Mouse (Mus musculus) cerebellum, adult 2 months (tissue): ENCODE measurements around the gene Map3k7.

Experiments used
- CTCF ChIP-seq: fragments of 200-500 bp; IDR thresholded peaks from 2 replicates; pipeline ENCODE4 v1.5.1; 2011; ENCODE audit warnings: low read depth, mild to moderate bottlenecking, control low read depth, low read length, moderate library complexity, borderline replicate concordance; ENCODE audit not compliant: insufficient read depth
- POLR2A ChIP-seq: fragments of 200-500 bp; IDR thresholded peaks from 2 replicates; pipeline ENCODE4 v1.6.1; 2011; ENCODE audit warnings: low read length, control low read depth, borderline replicate concordance; ENCODE audit not compliant: insufficient read depth

GRCm38 (mm10) chr4:31943045-31943444 lies 20.9 kb upstream of the Map3k7 start:
- TF ChIP-seq POLR2A: no peak
- no peak for TF ChIP-seq CTCF
